Mouse (Mus musculus): Measurements from ENCODE around the gene Gm3250. TPM values are rescaled to one million over a fixed set of nuclear protein-coding genes. Genes with fewer than 3 reads are reported as not detected.
"Not testable (repeated sequence)": the region's sequence is repeated elsewhere in the genome, so short reads cannot be mapped to it uniquely, and the experiment has no call there.

Gene Gm3250
- polyA plus RNA-seq (2015; fragmentation: Nextera tagmentation; extraction: Ambion mirVana) = not detected in 2 replicates

DNA sequence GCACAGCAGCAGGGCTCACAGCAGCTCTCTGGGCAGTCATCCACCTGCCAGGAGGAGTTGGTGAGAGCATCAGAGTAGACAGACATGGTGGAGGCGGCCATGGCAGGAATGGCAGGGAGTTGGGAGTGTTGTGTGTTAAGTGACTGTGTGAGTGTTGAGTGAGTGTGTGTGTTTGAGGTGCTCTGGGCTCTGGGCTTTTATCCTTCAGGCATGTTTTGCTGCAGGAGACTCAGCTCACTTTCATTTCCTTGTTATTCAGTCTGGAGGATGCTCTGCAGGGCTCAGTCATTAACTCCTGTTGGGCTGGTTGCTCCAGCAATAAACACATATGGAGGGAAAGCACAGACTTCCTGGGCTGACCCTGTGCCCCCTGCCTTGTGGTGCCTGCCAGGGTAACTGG, at the start of gene Gm3250:
Gene Gm3250 (minus strand): TSS at position 101 of the 400 bp plus-strand sequence.
- H3K4me2 ChIP-seq (replicated peaks); H3K27ac ChIP-seq; H3K4me3 ChIP-seq (replicated peaks); H3K9ac ChIP-seq; ATAC-seq; H3K36me3 ChIP-seq; H3K4me1 ChIP-seq (replicated peaks); H3K27me3 ChIP-seq (replicated peaks); H3K9me3 ChIP-seq: not testable (repeated sequence)
- WGBS = 67% methylated on average over 1 of the region's 1 CpGs

DNA sequence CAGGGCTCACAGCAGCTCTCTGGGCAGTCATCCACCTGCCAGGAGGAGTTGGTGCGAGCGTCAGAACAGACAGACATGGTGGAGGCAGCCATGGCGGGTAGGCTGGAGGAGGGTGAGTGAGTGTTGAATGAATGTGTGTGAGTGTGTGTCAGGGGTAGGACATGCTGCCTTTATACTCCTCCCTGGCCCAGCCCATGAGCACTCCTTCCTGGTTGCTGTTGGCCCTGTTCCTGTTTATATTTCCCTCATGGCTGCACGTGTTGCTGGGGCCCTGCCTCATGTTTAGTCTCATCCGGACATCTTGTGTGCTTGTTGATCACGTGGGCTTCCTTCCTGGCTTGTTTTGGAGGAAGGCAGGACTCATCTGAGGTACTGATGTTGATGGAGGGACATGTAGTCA, 44.6 kb upstream of the Gm3250 start, which contains the start of gene Krtap10-4:
Gene Krtap10-4 (minus strand): TSS at position 145 of the 400 bp plus-strand sequence.
- Histone ChIP-seq H3K9ac (no peak within 1 kb of the TSS), H3K4me3 (replicated peaks) (no peak within 1 kb of the TSS), H3K36me3 (no peaks in the 10 kb centered on the region), H3K4me1 (replicated peaks) (no peaks in the 10 kb centered on the region), H3K9me3 (no peaks in the 10 kb centered on the region), H3K27me3 (replicated peaks) (no peaks in the 10 kb centered on the region), H3K4me2 (replicated peaks) (no peak within 1 kb of the TSS), H3K27ac (no peak within 1 kb of the TSS)
- 53% methylated on average over 6 of the region's 6 CpGs for WGBS
- no peak for ATAC-seq

GRCm38 (mm10) chr10:77819203-77819602, 36.9 kb upstream of the Gm3250 start:
- ATAC-seq = no peak
- no peak overlapping the region for H3K9ac ChIP-seq
- 48% methylated on average over 4 of the region's 4 CpGs for WGBS

GRCm38 (mm10) chr10:77818523-77818922, 36.2 kb upstream of the Gm3250 start:
- no peak for ATAC-seq
- 95% methylated on average over 4 of the region's 4 CpGs for WGBS

More at GRCm38 (mm10) chr10:77819203-77819602, 36.9 kb upstream of the Gm3250 start:
- H3K4me2 ChIP-seq (replicated peaks) = no peak overlapping the region
- no peaks in the 10 kb centered on the region for H3K9me3 ChIP-seq
- H3K4me3 ChIP-seq (replicated peaks) = no peak overlapping the region
- H3K4me1 ChIP-seq (replicated peaks) = no peaks in the 10 kb centered on the region
- H3K27ac ChIP-seq = no peak overlapping the region
- H3K27me3 ChIP-seq (replicated peaks) = no peaks in the 10 kb centered on the region
- no peaks in the 10 kb centered on the region for H3K36me3 ChIP-seq

DNA sequence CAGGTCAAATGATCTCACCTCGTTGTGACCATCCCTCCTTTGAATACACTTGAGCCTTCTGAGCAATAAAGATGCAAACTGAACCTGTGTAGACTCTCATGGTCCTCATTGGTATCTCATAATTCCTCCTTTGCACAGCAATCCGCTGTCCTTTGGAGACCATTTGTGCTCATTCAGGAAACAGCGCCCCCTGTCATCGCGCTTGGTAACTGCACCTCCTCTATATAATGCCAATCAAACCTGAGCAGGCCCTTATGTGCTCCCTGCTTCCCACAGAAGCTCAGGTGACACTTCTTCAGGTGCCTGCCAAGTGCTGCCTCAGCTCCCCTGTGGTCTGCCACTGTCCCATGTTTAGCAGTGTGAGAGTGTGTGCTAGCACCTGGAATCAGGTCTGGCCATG, 33.2 kb upstream of the Gm3250 start:
- Histone ChIP-seq H3K36me3 (no peaks in the 10 kb centered on the region), H3K27me3 (replicated peaks) (no peaks in the 10 kb centered on the region), H3K4me3 (replicated peaks) (no peak overlapping the region), H3K9ac (no peak overlapping the region), H3K9me3 (no peaks in the 10 kb centered on the region), H3K27ac (no peak overlapping the region), H3K4me2 (replicated peaks) (no peak overlapping the region), H3K4me1 (replicated peaks) (no peaks in the 10 kb centered on the region)
- ATAC-seq = no peak
- 26% methylated on average over 5 of the region's 5 CpGs for WGBS

More at GRCm38 (mm10) chr10:77818523-77818922, 36.2 kb upstream of the Gm3250 start:
- H3K36me3 ChIP-seq = no peaks in the 10 kb centered on the region
- H3K9ac ChIP-seq = no peak overlapping the region
- no peaks in the 10 kb centered on the region for H3K9me3 ChIP-seq
- H3K4me1 ChIP-seq (replicated peaks) = no peaks in the 10 kb centered on the region
- H3K4me3 ChIP-seq (replicated peaks) = no peak overlapping the region
- H3K27ac ChIP-seq = no peak overlapping the region
- no peak overlapping the region for H3K4me2 ChIP-seq (replicated peaks)
- no peaks in the 10 kb centered on the region for H3K27me3 ChIP-seq (replicated peaks)

DNA sequence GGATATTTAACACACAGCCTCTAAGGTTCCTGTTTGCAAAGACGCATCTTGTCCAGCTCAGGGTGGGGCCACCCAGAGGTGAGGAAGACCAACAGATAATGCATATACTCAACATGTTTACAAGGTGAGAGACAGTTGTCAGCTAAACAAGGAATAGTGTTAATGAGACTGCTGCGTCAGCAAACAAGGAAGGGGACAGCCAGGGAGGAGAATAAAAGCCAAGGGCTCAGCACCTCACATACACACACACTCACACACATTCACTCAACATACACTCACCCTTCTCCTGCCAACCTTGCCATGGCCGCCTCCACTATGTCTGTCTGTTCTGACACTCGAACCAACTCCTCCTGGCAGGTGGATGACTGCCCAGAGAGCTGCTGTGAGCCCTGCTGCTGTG, 32.0 kb upstream of the Gm3250 start, which contains the start of gene Gm2696:
Gene Gm2696 (plus strand): TSS at position 301 of the 400 bp plus-strand sequence.
- no peaks in the 10 kb centered on the region for H3K9me3 ChIP-seq
- H3K36me3 ChIP-seq = no peaks in the 10 kb centered on the region
- H3K9ac ChIP-seq = no peak within 1 kb of the TSS
- no peak for ATAC-seq
- no peaks in the 10 kb centered on the region for H3K27me3 ChIP-seq (replicated peaks)
- no peak within 1 kb of the TSS for H3K4me3 ChIP-seq (replicated peaks)
- 36% methylated on average over 4 of the region's 4 CpGs for WGBS
- no peaks in the 10 kb centered on the region for H3K4me1 ChIP-seq (replicated peaks)
- no peak within 1 kb of the TSS for H3K4me2 ChIP-seq (replicated peaks)
- H3K27ac ChIP-seq = no peak within 1 kb of the TSS

- H3K4me1 ChIP-seq (replicated peaks) = no peaks in the 10 kb centered on the region
- H3K27ac ChIP-seq = no peak within 1 kb of the TSS
- H3K4me2 ChIP-seq (replicated peaks) = no peak within 1 kb of the TSS
- no peaks in the 10 kb centered on the region for H3K27me3 ChIP-seq (replicated peaks)
- no peaks in the 10 kb centered on the region for H3K9me3 ChIP-seq
- H3K36me3 ChIP-seq = no peaks in the 10 kb centered on the region
- WGBS = 68% methylated on average over 5 of the region's 5 CpGs
- H3K9ac ChIP-seq = no peak within 1 kb of the TSS
- no peak for ATAC-seq
- H3K4me3 ChIP-seq (replicated peaks) = no peak within 1 kb of the TSS
Observed at GRCm38 (mm10) chr10:77811743-77812142, 29.4 kb upstream of the Gm3250 start, which contains the start of gene Gm9507. Gene Gm9507 (minus strand): TSS chr10:77811843.

DNA sequence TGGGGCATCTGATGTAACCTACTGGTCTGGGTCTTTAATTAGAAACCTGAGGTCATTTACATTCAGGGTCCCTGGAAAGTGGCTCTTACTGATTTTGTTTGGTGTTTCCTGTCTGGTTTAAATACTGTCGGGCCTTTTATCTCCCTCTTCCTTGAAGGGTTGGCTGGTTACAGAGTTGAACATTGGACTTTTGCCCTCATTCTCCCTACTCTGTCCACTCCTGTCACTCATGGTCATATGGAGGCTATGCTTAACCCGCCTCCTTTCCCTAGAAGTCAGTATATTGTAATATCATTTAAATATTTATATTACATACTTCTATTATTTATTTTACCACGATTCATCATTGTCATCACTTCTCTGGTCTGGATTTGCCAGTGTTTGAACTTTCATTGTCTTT, 21.8 kb upstream of the Gm3250 start:
- ATAC-seq = no peak
- WGBS = 48% methylated on average over 3 of the region's 3 CpGs

DNA sequence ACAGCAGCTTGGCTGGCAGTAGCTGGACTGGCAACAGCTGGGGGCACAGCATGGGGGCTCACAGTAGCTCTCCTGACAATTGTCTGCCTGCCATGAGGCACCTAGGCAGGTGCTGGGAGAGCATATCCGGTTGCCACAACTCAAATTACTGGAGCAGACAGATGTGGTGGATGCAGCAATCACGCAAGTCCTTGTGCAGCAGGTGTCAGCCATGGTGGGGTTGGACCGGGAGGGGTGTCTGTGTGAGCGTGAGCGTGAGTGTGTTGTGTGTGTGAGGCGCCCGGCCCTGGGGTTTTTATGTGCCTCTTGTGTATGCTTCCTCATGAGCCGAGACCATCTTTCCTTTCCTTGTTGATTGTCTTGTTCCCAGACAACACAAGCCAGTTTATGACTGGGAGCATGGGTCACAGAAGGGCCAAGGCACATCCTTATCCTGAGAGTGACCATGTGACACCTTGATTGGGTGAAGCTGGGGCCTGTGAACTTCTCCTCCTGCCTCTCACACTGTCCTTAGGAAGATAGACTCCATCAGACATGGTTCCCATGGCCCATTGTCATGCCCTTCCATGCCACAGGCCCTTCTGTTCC, 16.7 kb upstream of the Gm3250 start, which contains the start of gene Gm19668:
Gene Gm19668 (minus strand): TSS at position 213 of the 588 bp plus-strand sequence.
- WGBS = 56% methylated on average over 8 of the region's 8 CpGs

More for the DNA sequence above, 21.8 kb upstream of the Gm3250 start:
- H3K9me3 ChIP-seq = no peaks in the 10 kb centered on the region
- no peak overlapping the region for H3K4me2 ChIP-seq (replicated peaks)
- H3K4me3 ChIP-seq (replicated peaks) = no peak overlapping the region
- no peak overlapping the region for H3K27ac ChIP-seq
- no peaks in the 10 kb centered on the region for H3K36me3 ChIP-seq
- no peaks in the 10 kb centered on the region for H3K27me3 ChIP-seq (replicated peaks)
- H3K9ac ChIP-seq = no peak overlapping the region
- H3K4me1 ChIP-seq (replicated peaks) = no peaks in the 10 kb centered on the region

GRCm38 (mm10) chr10:77798164-77798920, 16.0 kb upstream of the Gm3250 start:
- H3K9me3 ChIP-seq; H3K27me3 ChIP-seq (replicated peaks); H3K9ac ChIP-seq; H3K27ac ChIP-seq; ATAC-seq; H3K4me2 ChIP-seq (replicated peaks); H3K4me1 ChIP-seq (replicated peaks); H3K4me3 ChIP-seq (replicated peaks); H3K36me3 ChIP-seq: not testable (repeated sequence)
- WGBS = 68% methylated on average over 3 of the region's 3 CpGs

More for the DNA sequence above, 16.7 kb upstream of the Gm3250 start, which contains the start of gene Gm19668:
- no peak for ATAC-seq
- Histone ChIP-seq H3K27ac (no peak within 1 kb of the TSS), H3K36me3 (no peaks in the 10 kb centered on the region), H3K9me3 (no peaks in the 10 kb centered on the region), H3K4me1 (replicated peaks) (no peaks in the 10 kb centered on the region), H3K9ac (no peak within 1 kb of the TSS), H3K4me2 (replicated peaks) (no peak within 1 kb of the TSS), H3K4me3 (replicated peaks) (no peak within 1 kb of the TSS), H3K27me3 (replicated peaks) (no peaks in the 10 kb centered on the region)

DNA sequence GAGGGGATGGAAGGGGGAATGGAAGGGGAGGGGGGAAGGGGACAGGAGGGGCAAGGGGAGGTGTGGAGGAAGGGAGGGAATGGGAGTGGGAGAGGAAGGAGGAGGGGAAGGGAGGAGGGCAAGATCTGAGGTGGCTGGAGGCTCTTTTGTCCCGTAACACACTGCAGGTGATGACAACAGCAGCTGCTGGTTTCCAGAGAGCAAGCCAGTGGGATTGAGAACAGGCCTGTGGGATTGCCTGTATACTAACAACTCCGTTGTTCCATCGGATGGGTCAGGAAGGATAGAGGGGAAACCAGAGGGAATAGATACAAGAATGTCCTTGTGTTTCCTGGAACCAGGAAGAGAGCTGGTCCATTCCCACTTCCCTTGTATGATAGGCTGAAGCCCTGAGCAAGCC, 15.3 kb upstream of the Gm3250 start:
- ATAC-seq = no peak
- Histone ChIP-seq H3K9me3 (no peaks in the 10 kb centered on the region), H3K9ac (no peak overlapping the region), H3K36me3 (no peaks in the 10 kb centered on the region), H3K27ac (no peak overlapping the region), H3K4me2 (replicated peaks) (no peak overlapping the region), H3K4me1 (replicated peaks) (no peaks in the 10 kb centered on the region), H3K27me3 (replicated peaks) (no peaks in the 10 kb centered on the region), H3K4me3 (replicated peaks) (no peak overlapping the region)
- 32% methylated on average over 3 of the region's 3 CpGs for WGBS

- Histone ChIP-seq H3K36me3 (no peaks in the 10 kb centered on the region), H3K4me3 (replicated peaks) (no peak within 1 kb of the TSS), H3K4me1 (replicated peaks) (no peaks in the 10 kb centered on the region), H3K27ac (no peak within 1 kb of the TSS), H3K9ac (no peak within 1 kb of the TSS), H3K9me3 (no peaks in the 10 kb centered on the region), H3K4me2 (replicated peaks) (no peak within 1 kb of the TSS), H3K27me3 (replicated peaks) (no peaks in the 10 kb centered on the region)
- WGBS = 64% methylated on average over 2 of the region's 2 CpGs
- no peak for ATAC-seq
Observed at GRCm38 (mm10) chr10:77794976-77795375, 12.6 kb upstream of the Gm3250 start, which contains the start of gene Gm9639. Gene Gm9639 (minus strand): TSS chr10:77795076.
